Mouse (Mus musculus): ENCODE data around the gene Serpinb6b. TPM values are rescaled to one million over a fixed set of nuclear protein-coding genes. Genes with fewer than 3 reads are reported as not detected.
A peak's percentile ranks its signal among the peaks of the same experiment; 100 is the strongest.

The Serpinb6b gene
- total RNA-seq, 1 experiment from 2014 or later = 52.6 TPM

GRCm38 (mm10) chr13:33012395-33012794, 47.4 kb downstream of the Serpinb6b start:
- no peak for ATAC-seq (replicated peaks in 1 of 2; ENCODE audit: insufficient read depth in 1 of 2, low FRiP score in 2 of 2, low TSS enrichment in 1 of 2, low read depth in 1 of 2, poor library complexity in 2 of 2, severe bottlenecking in 2 of 2)

GRCm38 (mm10) chr13:33013271-33013670, 48.3 kb downstream of the Serpinb6b start:
- ATAC-seq (replicated peaks in 1 of 2; ENCODE audit: insufficient read depth in 1 of 2, low FRiP score in 2 of 2, low TSS enrichment in 1 of 2, low read depth in 1 of 2, poor library complexity in 2 of 2, severe bottlenecking in 2 of 2) = no peak

DNA sequence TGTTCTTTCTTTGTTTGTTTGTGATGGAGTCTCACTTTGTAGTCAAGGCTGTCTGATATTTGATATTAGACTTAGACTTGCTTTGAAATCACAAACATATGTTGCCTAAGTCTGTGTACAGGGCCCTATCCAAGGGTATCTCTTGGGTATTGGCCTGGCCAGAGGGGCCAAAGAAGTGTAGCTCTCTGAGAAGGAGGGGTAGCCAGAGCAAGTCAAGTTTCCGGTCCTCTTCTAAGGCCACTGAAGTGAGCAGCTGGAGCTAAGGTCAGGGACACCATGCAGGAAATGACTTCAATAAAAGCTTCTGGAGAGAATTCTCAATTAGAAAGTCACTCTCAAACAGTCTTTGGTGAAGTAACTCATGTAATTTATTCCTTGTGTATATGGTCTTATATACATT, 57.4 kb downstream of the Serpinb6b start:
- ATAC-seq (replicated peaks in 1 of 2; ENCODE audit: insufficient read depth in 1 of 2, low FRiP score in 2 of 2, low TSS enrichment in 1 of 2, low read depth in 1 of 2, poor library complexity in 2 of 2, severe bottlenecking in 2 of 2) = no peak

- ATAC-seq (replicated peaks in 1 of 2; ENCODE audit: insufficient read depth in 1 of 2, low FRiP score in 2 of 2, low TSS enrichment in 1 of 2, low read depth in 1 of 2, poor library complexity in 2 of 2, severe bottlenecking in 2 of 2) = no peak
These were observed 61.5 kb downstream of the Serpinb6b start for GRCm38 (mm10) chr13:33026427-33027057.

- no peak for ATAC-seq (replicated peaks in 1 of 2; ENCODE audit: insufficient read depth in 1 of 2, low FRiP score in 2 of 2, low TSS enrichment in 1 of 2, low read depth in 1 of 2, poor library complexity in 2 of 2, severe bottlenecking in 2 of 2)
These were observed 62.2 kb downstream of the Serpinb6b start, which contains the start of gene Serpinb9b for GRCm38 (mm10) chr13:33027244-33027643. Gene Serpinb9b, plus strand, starts transcription at chr13:33027416.

DNA sequence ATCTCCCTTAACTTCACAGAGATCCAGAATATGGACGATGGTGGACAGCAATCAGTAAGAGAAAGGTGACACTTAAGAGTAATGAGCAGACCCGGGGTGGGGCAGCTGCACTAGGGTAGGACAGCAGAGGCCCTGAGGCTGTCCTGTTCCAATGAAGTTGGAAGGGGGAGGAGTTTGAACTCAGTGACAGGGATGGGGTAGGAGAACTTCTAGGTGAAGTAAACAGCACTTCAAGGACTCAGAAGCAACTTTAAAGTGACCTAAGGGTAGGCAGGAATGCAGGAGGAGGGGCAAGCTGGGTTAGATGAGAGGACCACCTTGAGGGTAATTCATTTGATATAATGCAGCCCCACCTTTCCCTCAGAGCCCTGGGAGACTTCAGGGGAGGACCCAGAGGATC, 63.1 kb downstream of the Serpinb6b start:
- ATAC-seq (replicated peaks in 1 of 2; ENCODE audit: insufficient read depth in 1 of 2, low FRiP score in 2 of 2, low TSS enrichment in 1 of 2, low read depth in 1 of 2, poor library complexity in 2 of 2, severe bottlenecking in 2 of 2) = no peak

- 0 out of 4 replicates have a peak, but pooled peaks of 1 of the 2 experiments have one; percentile 17 for ATAC-seq (replicated peaks in 1 of 2; ENCODE audit: insufficient read depth in 1 of 2, low FRiP score in 2 of 2, low TSS enrichment in 1 of 2, low read depth in 1 of 2, poor library complexity in 2 of 2, severe bottlenecking in 2 of 2)
These were observed 63.5 kb downstream of the Serpinb6b start for GRCm38 (mm10) chr13:33028550-33028949.

Other genes with a start within 250 kb of the Serpinb6b start
- gene Mylk4, start 181.3 kb upstream of the Serpinb6b start, total RNA-seq (2017) = not detected in 2 replicates
- 41.8 and 46.3 TPM in 2 replicates for gene Wrnip1, start 163.2 kb upstream of the Serpinb6b start, total RNA-seq (2017)
- 1.1 TPM in 1 of 2 replicates, not detected in the other for gene D930007J09Rik, start 162.4 kb upstream of the Serpinb6b start, total RNA-seq (2017)
- 253 and 288 TPM in 2 replicates for gene Serpinb1a, start 114.0 kb upstream of the Serpinb6b start, total RNA-seq (2017)
- not detected in 2 replicates for gene Serpinb1c, start 67.0 kb upstream of the Serpinb6b start, total RNA-seq (2017)
- 17.5 and 22.2 TPM in 2 replicates for gene Serpinb9, start 38.0 kb downstream of the Serpinb6b start, total RNA-seq (2017)
- gene Serpinb9b, start 62.2 kb downstream of the Serpinb6b start, total RNA-seq (2017) = not detected in 2 replicates
- not detected in 2 replicates for gene Serpinb1b, start 113.4 kb downstream of the Serpinb6b start, total RNA-seq (2017)
- not detected in 2 replicates for gene Serpinb9c, start 194.5 kb downstream of the Serpinb6b start, total RNA-seq (2017)
- not detected in 2 replicates for gene Serpinb9d, start 227.8 kb downstream of the Serpinb6b start, total RNA-seq (2017)

All from hematopoietic stem cell, adult 5-6 weeks (primary cell).